Mouse (Mus musculus): ENCODE results near the gene Trim10. TPM values are rescaled to one million over a fixed set of nuclear protein-coding genes. Genes with fewer than 3 reads are reported as not detected.
"Not testable (repeated sequence)": the region's sequence is repeated elsewhere in the genome, so short reads cannot be mapped to it uniquely, and the experiment has no call there.

The Trim10 gene
- polyA plus RNA-seq, 1 experiment from 2014 or later, result 1.1 TPM

- WGBS, result 63% methylated on average over 4 of the region's 4 CpGs
- ATAC-seq (ENCODE audit: low read depth), result no peak
- no peaks in the 10 kb centered on the region for H3K4me1 ChIP-seq (ENCODE audit: control insufficient read depth, insufficient read depth, low read length)
These were observed 5.3 kb downstream of the Trim10 start for GRCm38 (mm10) chr17:36874636-36875035.

GRCm38 (mm10) chr17:36883350-36883749 lies 14.0 kb downstream of the Trim10 start:
- no peak overlapping the region for H3K9ac ChIP-seq (replicated peaks; ENCODE audit: low read depth, low read length)
- H3K4me1 ChIP-seq (ENCODE audit: control insufficient read depth, insufficient read depth, low read length), result no peaks in the 10 kb centered on the region
- 84% methylated on average over 2 of the region's 2 CpGs for WGBS
- no peaks in the 10 kb centered on the region for H3K27me3 ChIP-seq (ENCODE audit: control insufficient read depth, insufficient read depth, low read length)
- H3K9me3 ChIP-seq (ENCODE audit: control insufficient read depth, low read length), result no peaks in the 10 kb centered on the region
- no peak for ATAC-seq (ENCODE audit: low read depth)
- H3K27ac ChIP-seq (ENCODE audit: low read depth, low read length), result no peak overlapping the region
- H3K36me3 ChIP-seq (ENCODE audit: control insufficient read depth, insufficient read depth, low read length), result no peaks in the 10 kb centered on the region
- no peak overlapping the region for H3K4me2 ChIP-seq (ENCODE audit: low read depth, low read length)
- H3K4me3 ChIP-seq (ENCODE audit: low read depth, low read length), result no peak overlapping the region

More at GRCm38 (mm10) chr17:36874636-36875035, 5.3 kb downstream of the Trim10 start:
- Histone ChIP-seq H3K9ac (replicated peaks; ENCODE audit: low read depth, low read length) (no peak overlapping the region), H3K4me3 (ENCODE audit: low read depth, low read length) (no peak overlapping the region), H3K9me3 (ENCODE audit: control insufficient read depth, low read length) (no peaks in the 10 kb centered on the region), H3K27me3 (ENCODE audit: control insufficient read depth, insufficient read depth, low read length) (no peaks in the 10 kb centered on the region), H3K4me2 (ENCODE audit: low read depth, low read length) (no peak overlapping the region), H3K27ac (ENCODE audit: low read depth, low read length) (no peak overlapping the region), H3K36me3 (ENCODE audit: control insufficient read depth, insufficient read depth, low read length) (no peaks in the 10 kb centered on the region)

GRCm38 (mm10) chr17:36885132-36885790 lies 15.9 kb downstream of the Trim10 start:
- ATAC-seq (ENCODE audit: low read depth), result no peak
- Histone ChIP-seq H3K4me2 (ENCODE audit: low read depth, low read length) (no peak overlapping the region), H3K4me3 (ENCODE audit: low read depth, low read length) (no peak overlapping the region), H3K27me3 (ENCODE audit: control insufficient read depth, insufficient read depth, low read length) (no peaks in the 10 kb centered on the region), H3K4me1 (ENCODE audit: control insufficient read depth, insufficient read depth, low read length) (no peaks in the 10 kb centered on the region), H3K27ac (ENCODE audit: low read depth, low read length) (no peak overlapping the region), H3K9me3 (ENCODE audit: control insufficient read depth, low read length) (no peaks in the 10 kb centered on the region), H3K36me3 (ENCODE audit: control insufficient read depth, insufficient read depth, low read length) (no peaks in the 10 kb centered on the region), H3K9ac (replicated peaks; ENCODE audit: low read depth, low read length) (no peak overlapping the region)
- WGBS, result 95% methylated on average over 12 of the region's 12 CpGs

GRCm38 (mm10) chr17:36890073-36890903 lies 20.9 kb downstream of the Trim10 start, which contains the start of gene Trim40:
TSS of gene Trim40 (minus strand) at chr17:36890123.
- Histone ChIP-seq H3K4me1 (ENCODE audit: control insufficient read depth, insufficient read depth, low read length) (no peaks in the 10 kb centered on the region), H3K36me3 (ENCODE audit: control insufficient read depth, insufficient read depth, low read length) (no peaks in the 10 kb centered on the region), H3K4me3 (ENCODE audit: low read depth, low read length) (no peak within 1 kb of the TSS), H3K27me3 (ENCODE audit: control insufficient read depth, insufficient read depth, low read length) (no peaks in the 10 kb centered on the region), H3K4me2 (ENCODE audit: low read depth, low read length) (no peak within 1 kb of the TSS), H3K9ac (replicated peaks; ENCODE audit: low read depth, low read length) (no peak within 1 kb of the TSS), H3K9me3 (ENCODE audit: control insufficient read depth, low read length) (no peaks in the 10 kb centered on the region), H3K27ac (ENCODE audit: low read depth, low read length) (no peak within 1 kb of the TSS)
- ATAC-seq (ENCODE audit: low read depth), result no peak
- 89% methylated on average over 5 of the region's 5 CpGs for WGBS

- not testable (repeated sequence) for H3K4me2 ChIP-seq (ENCODE audit: low read depth, low read length); ATAC-seq (ENCODE audit: low read depth); H3K36me3 ChIP-seq (ENCODE audit: control insufficient read depth, insufficient read depth, low read length); H3K9ac ChIP-seq (replicated peaks; ENCODE audit: low read depth, low read length); H3K9me3 ChIP-seq (ENCODE audit: control insufficient read depth, low read length); H3K4me1 ChIP-seq (ENCODE audit: control insufficient read depth, insufficient read depth, low read length); H3K4me3 ChIP-seq (ENCODE audit: low read depth, low read length); H3K27ac ChIP-seq (ENCODE audit: low read depth, low read length); H3K27me3 ChIP-seq (ENCODE audit: control insufficient read depth, insufficient read depth, low read length)
- WGBS, result 93% methylated on average over 1 of the region's 1 CpGs
These were observed 22.1 kb downstream of the Trim10 start for GRCm38 (mm10) chr17:36891496-36891895.

- Histone ChIP-seq H3K9ac (replicated peaks; ENCODE audit: low read depth, low read length) (no peak overlapping the region), H3K9me3 (ENCODE audit: control insufficient read depth, low read length) (no peaks in the 10 kb centered on the region), H3K4me3 (ENCODE audit: low read depth, low read length) (no peak overlapping the region), H3K4me1 (ENCODE audit: control insufficient read depth, insufficient read depth, low read length) (no peaks in the 10 kb centered on the region), H3K27me3 (ENCODE audit: control insufficient read depth, insufficient read depth, low read length) (no peaks in the 10 kb centered on the region), H3K27ac (ENCODE audit: low read depth, low read length) (no peak overlapping the region), H3K36me3 (ENCODE audit: control insufficient read depth, insufficient read depth, low read length) (no peaks in the 10 kb centered on the region), H3K4me2 (ENCODE audit: low read depth, low read length) (no peak overlapping the region)
- ATAC-seq (ENCODE audit: low read depth), result 0 out of 2 replicates have a peak, but pooled peaks have one; percentile 66
- WGBS, result 12% methylated on average over 2 of the region's 2 CpGs
These were observed 23.0 kb downstream of the Trim10 start for GRCm38 (mm10) chr17:36892362-36892761.

- no peak for ATAC-seq (ENCODE audit: low read depth)
- Histone ChIP-seq H3K4me2 (ENCODE audit: low read depth, low read length) (no peak overlapping the region), H3K9me3 (ENCODE audit: control insufficient read depth, low read length) (no peaks in the 10 kb centered on the region), H3K27ac (ENCODE audit: low read depth, low read length) (no peak overlapping the region), H3K27me3 (ENCODE audit: control insufficient read depth, insufficient read depth, low read length) (no peaks in the 10 kb centered on the region), H3K36me3 (ENCODE audit: control insufficient read depth, insufficient read depth, low read length) (no peaks in the 10 kb centered on the region), H3K4me3 (ENCODE audit: low read depth, low read length) (no peak overlapping the region), H3K9ac (replicated peaks; ENCODE audit: low read depth, low read length) (no peak overlapping the region), H3K4me1 (ENCODE audit: control insufficient read depth, insufficient read depth, low read length) (no peaks in the 10 kb centered on the region)
- WGBS, result 83% methylated on average over 5 of the region's 5 CpGs
These were observed 24.0 kb downstream of the Trim10 start for GRCm38 (mm10) chr17:36893387-36893786.

GRCm38 (mm10) chr17:36896583-36896982 lies 27.2 kb downstream of the Trim10 start:
- 88% methylated on average over 1 of the region's 1 CpGs for WGBS
- Histone ChIP-seq H3K9ac (replicated peaks; ENCODE audit: low read depth, low read length) (no peak overlapping the region), H3K27me3 (ENCODE audit: control insufficient read depth, insufficient read depth, low read length) (no peaks in the 10 kb centered on the region), H3K4me1 (ENCODE audit: control insufficient read depth, insufficient read depth, low read length) (no peaks in the 10 kb centered on the region), H3K4me2 (ENCODE audit: low read depth, low read length) (no peak overlapping the region), H3K36me3 (ENCODE audit: control insufficient read depth, insufficient read depth, low read length) (no peaks in the 10 kb centered on the region), H3K27ac (ENCODE audit: low read depth, low read length) (no peak overlapping the region), H3K4me3 (ENCODE audit: low read depth, low read length) (no peak overlapping the region), H3K9me3 (ENCODE audit: control insufficient read depth, low read length) (no peaks in the 10 kb centered on the region)
- ATAC-seq (ENCODE audit: low read depth), result no peak

- Histone ChIP-seq H3K9me3 (ENCODE audit: control insufficient read depth, low read length) (no peaks in the 10 kb centered on the region), H3K4me3 (ENCODE audit: low read depth, low read length) (no peak overlapping the region), H3K4me2 (ENCODE audit: low read depth, low read length) (no peak overlapping the region), H3K27ac (ENCODE audit: low read depth, low read length) (no peak overlapping the region), H3K4me1 (ENCODE audit: control insufficient read depth, insufficient read depth, low read length) (no peaks in the 10 kb centered on the region), H3K9ac (replicated peaks; ENCODE audit: low read depth, low read length) (no peak overlapping the region), H3K27me3 (ENCODE audit: control insufficient read depth, insufficient read depth, low read length) (no peaks in the 10 kb centered on the region), H3K36me3 (ENCODE audit: control insufficient read depth, insufficient read depth, low read length) (no peaks in the 10 kb centered on the region)
- ATAC-seq (ENCODE audit: low read depth), result no peak
These were observed 27.7 kb downstream of the Trim10 start for GRCm38 (mm10) chr17:36897065-36897464.

Measured in neural tube, embryonic 14.5 days (tissue).